Mouse (Mus musculus) granulocyte monocyte progenitor cell, adult 5-6 weeks (primary cell): ENCODE data around the gene Olfr110. TPM values are rescaled to one million over a fixed set of nuclear protein-coding genes. Genes with fewer than 3 reads are reported as not detected.
"Not testable (repeated sequence)": the region's sequence is repeated elsewhere in the genome, so short reads cannot be mapped to it uniquely, and the experiment has no call there.

Experiments
- ATAC-seq: replicated peaks from 2 replicates; pipeline ENCODE4 v1.8.0; 2016; ENCODE audit warnings: mild to moderate bottlenecking, moderate TSS enrichment, inconsistent platforms; ENCODE audit not compliant: poor library complexity, severe bottlenecking
- total RNA-seq, 2 experiments: library from RNA; stranded (forward) in 1 of 2; stranded (reverse) in 1 of 2; fragments of 200-712, 200-1000 nt in 1 of 2; fragments of >200 nt in 1 of 2; fragmentation: Nextera tagmentation in 1 of 2; gene quantifications; 2 replicates each; pipeline ENCODE4 v1.2.3; 2014 to 2017

The Olfr110 gene
- not detected in 2 replicates for total RNA-seq (2014; fragmentation: Nextera tagmentation)
- total RNA-seq (2017): not detected in 2 replicates

DNA sequence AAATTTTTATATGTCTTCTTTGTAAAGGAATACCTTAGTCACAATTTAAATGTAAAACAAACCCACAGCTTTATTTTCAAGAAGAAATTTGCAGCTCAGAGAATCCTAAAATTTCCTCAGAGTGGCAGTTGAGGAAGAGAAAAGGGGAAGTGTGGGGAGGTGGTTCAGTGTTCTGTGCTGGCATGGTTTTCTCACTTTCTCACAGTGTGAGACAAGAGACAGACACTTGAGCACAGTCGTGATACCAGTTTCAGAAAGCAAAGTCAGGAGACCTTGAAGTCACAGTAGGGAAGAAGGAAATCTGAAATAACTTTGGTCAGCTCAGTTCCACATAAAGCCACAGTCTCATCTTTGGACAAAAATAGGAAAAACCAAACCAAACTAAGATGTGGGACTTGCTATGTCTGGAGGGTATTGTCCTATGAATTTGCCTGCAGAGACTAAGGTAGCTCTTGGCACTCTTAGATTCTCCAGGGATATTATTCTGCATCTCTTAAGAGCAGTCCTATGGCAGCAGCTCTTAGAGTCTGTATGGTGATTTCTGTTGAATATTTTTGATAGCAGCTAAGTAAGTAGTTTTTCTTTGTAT lies at the start of gene Olfr110:
Olfr110 (plus strand) TSS at position 539 of the 589 bp plus-strand sequence.
- peak; percentile 78 for ATAC-seq

- ATAC-seq: no peak
Measured at GRCm38 (mm10) chr17:37445180-37445579, 47.1 kb upstream of the Olfr110 start, which contains the start of gene Olfr108. Gene Olfr108 (plus strand): TSS chr17:37445480.

GRCm38 (mm10) chr17:37458616-37459015 lies 33.7 kb upstream of the Olfr110 start, which contains the start of gene Olfr109:
Gene Olfr109 (plus strand): TSS chr17:37458916.
- ATAC-seq: no peak

- no peak for ATAC-seq
Measured at GRCm38 (mm10) chr17:37483452-37483851, 8.8 kb upstream of the Olfr110 start, which contains the start of gene H2-M2. Gene H2-M2 (minus strand): TSS chr17:37483552.

- no peak for ATAC-seq
Measured at GRCm38 (mm10) chr17:37507730-37508129, 15.5 kb downstream of the Olfr110 start, which contains the start of gene Olfr111. Gene Olfr111 (plus strand): TSS chr17:37508030.

DNA sequence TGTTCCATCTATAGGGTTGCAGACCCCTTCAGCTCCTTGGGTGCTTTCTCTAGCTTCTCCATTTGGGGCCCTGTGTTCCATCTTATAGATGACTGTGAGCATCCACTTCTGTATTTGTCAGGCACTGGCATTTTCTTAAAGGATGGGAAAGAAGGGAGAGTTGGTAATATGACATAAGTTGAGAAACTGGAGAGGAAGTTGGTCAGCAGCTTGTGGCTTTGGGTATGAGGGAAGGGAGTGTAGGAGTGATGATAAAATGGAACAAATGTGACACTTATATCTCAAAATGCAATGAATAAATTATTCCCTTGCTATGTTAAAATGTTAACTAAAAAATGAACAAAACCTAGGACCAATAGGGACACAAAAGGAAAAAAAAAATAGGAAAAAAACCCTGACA lies 32.3 kb downstream of the Olfr110 start:
- peak; percentile 96 for ATAC-seq

DNA sequence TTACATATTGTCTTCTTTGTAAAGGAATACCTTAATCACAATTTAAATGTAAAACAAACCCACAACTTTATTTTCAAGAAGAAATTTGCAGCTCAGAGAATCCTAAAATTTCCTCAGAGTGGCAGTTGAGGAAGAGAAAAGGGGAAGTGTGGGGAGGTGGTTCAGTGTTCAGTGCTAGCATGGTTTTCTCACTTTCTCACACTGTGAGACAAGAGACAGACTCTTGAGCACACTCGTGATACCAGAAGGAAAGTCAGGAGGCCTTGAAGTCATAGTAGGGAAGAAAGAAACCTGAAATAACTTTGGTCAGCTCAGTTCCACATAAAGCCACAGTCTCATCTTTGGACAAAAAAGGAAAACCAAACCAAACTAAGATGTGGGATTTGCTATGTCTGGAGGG lies 33.2 kb downstream of the Olfr110 start:
- peak; percentile 93 for ATAC-seq

DNA sequence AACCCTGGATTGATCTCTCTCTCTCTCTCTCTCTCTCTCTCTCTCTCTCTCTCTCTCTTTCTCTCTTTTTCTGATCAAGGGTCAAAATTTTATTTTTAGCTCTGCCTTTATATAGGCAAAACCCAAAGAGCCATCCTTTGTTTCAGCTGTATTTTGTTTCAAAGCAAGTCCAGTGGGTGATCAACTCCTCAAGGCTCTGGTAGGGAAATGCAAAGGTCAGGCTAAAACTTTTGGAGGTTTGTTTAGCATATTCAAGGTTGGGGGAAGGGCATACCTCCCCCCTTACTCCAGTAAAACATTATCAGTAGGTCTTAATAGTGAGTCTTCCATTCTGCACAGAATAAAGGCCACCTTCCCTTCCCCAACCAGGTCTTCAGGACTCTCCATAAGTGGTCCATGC lies 42.9 kb downstream of the Olfr110 start:
- no peak for ATAC-seq

- ATAC-seq: not testable (repeated sequence)
Measured at GRCm38 (mm10) chr17:37538416-37538815, 46.1 kb downstream of the Olfr110 start.

DNA sequence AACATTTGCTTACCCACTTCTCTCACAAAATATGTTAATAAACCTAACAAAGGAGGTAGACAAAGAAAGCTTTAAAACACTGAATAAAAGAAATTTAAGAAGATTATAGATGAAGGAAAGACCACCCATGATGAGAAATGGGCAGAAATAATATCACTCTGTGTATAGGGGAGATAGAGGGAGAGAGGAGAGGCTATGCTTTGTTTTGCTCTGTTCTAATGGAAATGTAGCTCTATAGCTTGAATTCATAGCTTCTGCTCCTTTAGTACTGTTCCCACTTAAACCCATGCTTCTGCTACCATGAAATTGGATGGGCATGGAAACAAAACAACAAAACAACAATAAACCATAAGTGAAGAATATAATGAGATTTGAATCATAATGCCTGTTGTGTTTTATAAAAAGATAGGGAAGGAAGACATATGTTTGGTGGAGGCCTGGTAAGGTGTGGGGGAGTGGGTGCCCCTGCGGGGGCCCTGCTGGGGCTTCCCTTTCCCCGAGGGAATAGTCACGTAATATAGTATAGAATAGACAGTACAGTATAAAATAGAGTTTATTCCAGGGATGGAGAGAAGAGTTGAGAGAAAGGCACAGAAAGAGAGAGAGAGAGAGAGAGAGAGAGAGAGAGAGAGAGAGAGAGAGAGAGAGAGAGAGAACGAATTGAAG lies 49.3 kb downstream of the Olfr110 start:
- ATAC-seq: no peak

- no peak for ATAC-seq
Measured at GRCm38 (mm10) chr17:37543800-37544435, 51.6 kb downstream of the Olfr110 start.

Other genes starting within 250 kb of the Olfr110 start
- not detected in 2 replicates for gene Olfr98, start 228.7 kb upstream of the Olfr110 start, total RNA-seq (2014; fragmentation: Nextera tagmentation)
- not detected in 2 replicates for gene Olfr98, start 228.7 kb upstream of the Olfr110 start, total RNA-seq (2017)
- gene H2-M3, start 222.2 kb upstream of the Olfr110 start, total RNA-seq (2014; fragmentation: Nextera tagmentation): 7.3 and 9.4 TPM in 2 replicates
- 16.9 and 23.6 TPM in 2 replicates for gene H2-M3, start 222.2 kb upstream of the Olfr110 start, total RNA-seq (2017)
- gene Olfr99, start 209.0 kb upstream of the Olfr110 start, total RNA-seq (2014; fragmentation: Nextera tagmentation): not detected in 2 replicates
- not detected in 2 replicates for gene Olfr99, start 209.0 kb upstream of the Olfr110 start, total RNA-seq (2017)
- not detected in 2 replicates for gene Olfr101, start 188.2 kb upstream of the Olfr110 start, total RNA-seq (2014; fragmentation: Nextera tagmentation)
- not detected in 2 replicates for gene Olfr101, start 188.2 kb upstream of the Olfr110 start, total RNA-seq (2017)
- not detected in 2 replicates for gene Olfr102, start 175.4 kb upstream of the Olfr110 start, total RNA-seq (2014; fragmentation: Nextera tagmentation)
- not detected in 2 replicates for gene Olfr102, start 175.4 kb upstream of the Olfr110 start, total RNA-seq (2017)
- not detected in 2 replicates for gene Olfr103, start 152.8 kb upstream of the Olfr110 start, total RNA-seq (2014; fragmentation: Nextera tagmentation)
- not detected in 2 replicates for gene Olfr103, start 152.8 kb upstream of the Olfr110 start, total RNA-seq (2017)
- gene Olfr104-ps, start 132.9 kb upstream of the Olfr110 start, total RNA-seq (2014; fragmentation: Nextera tagmentation): not detected in 2 replicates
- gene Olfr104-ps, start 132.9 kb upstream of the Olfr110 start, total RNA-seq (2017): not detected in 2 replicates
- not detected in 2 replicates for gene Olfr105-ps, start 113.4 kb upstream of the Olfr110 start, total RNA-seq (2014; fragmentation: Nextera tagmentation)
- gene Olfr105-ps, start 113.4 kb upstream of the Olfr110 start, total RNA-seq (2017): not detected in 2 replicates
- gene Olfr106-ps, start 102.1 kb upstream of the Olfr110 start, total RNA-seq (2014; fragmentation: Nextera tagmentation): not detected in 2 replicates
- gene Olfr106-ps, start 102.1 kb upstream of the Olfr110 start, total RNA-seq (2017): not detected in 2 replicates
- not detected in 2 replicates for gene Olfr107, start 93.2 kb upstream of the Olfr110 start, total RNA-seq (2014; fragmentation: Nextera tagmentation)
- not detected in 2 replicates for gene Olfr107, start 93.2 kb upstream of the Olfr110 start, total RNA-seq (2017)
- not detected in 2 replicates for gene Olfr108, start 47.0 kb upstream of the Olfr110 start, total RNA-seq (2014; fragmentation: Nextera tagmentation)
- gene Olfr108, start 47.0 kb upstream of the Olfr110 start, total RNA-seq (2017): not detected in 2 replicates
- not detected in 2 replicates for gene Olfr109, start 33.6 kb upstream of the Olfr110 start, total RNA-seq (2014; fragmentation: Nextera tagmentation)
- not detected in 2 replicates for gene Olfr109, start 33.6 kb upstream of the Olfr110 start, total RNA-seq (2017)
- not detected in 2 replicates for gene H2-M2, start 8.9 kb upstream of the Olfr110 start, total RNA-seq (2014; fragmentation: Nextera tagmentation)
- not detected in 2 replicates for gene H2-M2, start 8.9 kb upstream of the Olfr110 start, total RNA-seq (2017)
- gene Olfr111, start 15.6 kb downstream of the Olfr110 start, total RNA-seq (2014; fragmentation: Nextera tagmentation): not detected in 2 replicates
- gene Olfr111, start 15.6 kb downstream of the Olfr110 start, total RNA-seq (2017): not detected in 2 replicates
- gene Olfr112, start 77.0 kb downstream of the Olfr110 start, total RNA-seq (2014; fragmentation: Nextera tagmentation): not detected in 2 replicates
- not detected in 2 replicates for gene Olfr112, start 77.0 kb downstream of the Olfr110 start, total RNA-seq (2017)
- not detected in 2 replicates for gene Olfr113, start 85.2 kb downstream of the Olfr110 start, total RNA-seq (2014; fragmentation: Nextera tagmentation)
- gene Olfr113, start 85.2 kb downstream of the Olfr110 start, total RNA-seq (2017): not detected in 2 replicates
- not detected in 2 replicates for gene Olfr114, start 100.3 kb downstream of the Olfr110 start, total RNA-seq (2014; fragmentation: Nextera tagmentation)
- not detected in 2 replicates for gene Olfr114, start 100.3 kb downstream of the Olfr110 start, total RNA-seq (2017)
- gene Olfr115, start 134.6 kb downstream of the Olfr110 start, total RNA-seq (2014; fragmentation: Nextera tagmentation): not detected in 2 replicates
- not detected in 2 replicates for gene Olfr115, start 134.6 kb downstream of the Olfr110 start, total RNA-seq (2017)
- gene Olfr116, start 134.7 kb downstream of the Olfr110 start, total RNA-seq (2014; fragmentation: Nextera tagmentation): not detected in 2 replicates
- not detected in 2 replicates for gene Olfr116, start 134.7 kb downstream of the Olfr110 start, total RNA-seq (2017)
- not detected in 2 replicates for gene Olfr117, start 171.3 kb downstream of the Olfr110 start, total RNA-seq (2014; fragmentation: Nextera tagmentation)
- not detected in 2 replicates for gene Olfr117, start 171.3 kb downstream of the Olfr110 start, total RNA-seq (2017)
- gene Olfr118, start 174.5 kb downstream of the Olfr110 start, total RNA-seq (2014; fragmentation: Nextera tagmentation): not detected in 2 replicates
- not detected in 2 replicates for gene Olfr118, start 174.5 kb downstream of the Olfr110 start, total RNA-seq (2017)
- not detected in 2 replicates for gene Olfr119, start 204.1 kb downstream of the Olfr110 start, total RNA-seq (2014; fragmentation: Nextera tagmentation)
- not detected in 2 replicates for gene Olfr119, start 204.1 kb downstream of the Olfr110 start, total RNA-seq (2017)
- gene Olfr120, start 229.3 kb downstream of the Olfr110 start, total RNA-seq (2014; fragmentation: Nextera tagmentation): not detected in 2 replicates
- not detected in 2 replicates for gene Olfr120, start 229.3 kb downstream of the Olfr110 start, total RNA-seq (2017)